Mouse (Mus musculus): ENCODE measurements around the gene Hscb.
A peak's percentile ranks its signal among the peaks of the same experiment; 100 is the strongest.

Gene Hscb

DNA sequence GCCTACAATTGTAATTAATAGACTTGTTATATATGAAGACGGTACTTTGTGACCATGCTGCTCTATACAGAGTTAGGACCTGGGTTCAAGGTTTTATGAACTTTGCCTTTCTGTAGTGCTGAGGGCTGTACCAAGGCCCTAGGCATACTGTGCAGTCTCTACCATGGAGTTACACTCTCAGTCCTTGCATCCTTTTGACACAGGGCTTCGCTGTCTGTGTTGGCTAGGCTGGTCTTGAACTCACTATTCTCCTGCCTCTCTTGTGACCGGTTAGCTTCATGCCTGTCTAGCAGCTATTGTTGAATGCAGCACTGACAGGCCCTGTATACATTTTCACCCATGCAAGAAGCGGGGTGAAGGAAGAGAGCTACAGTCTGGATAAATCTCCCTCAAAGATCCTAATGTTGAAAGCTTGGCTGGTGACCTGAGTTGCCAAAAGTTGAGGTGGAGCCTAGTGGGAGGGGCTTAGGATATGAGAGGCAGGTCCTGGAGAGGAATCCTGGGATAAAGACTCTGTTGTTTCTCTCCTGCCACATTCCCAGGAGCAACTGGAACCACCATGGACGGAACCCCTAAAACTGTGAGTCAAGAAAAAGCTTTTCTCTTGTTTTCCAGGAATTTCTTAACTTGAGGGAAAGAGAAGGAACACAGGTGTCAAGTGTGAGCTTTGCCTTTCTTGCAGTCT is 8.4 kb downstream of the Hscb start:
- no peak for DNase-seq (ENCODE audit: low spot score in 2 of 2)

DNA sequence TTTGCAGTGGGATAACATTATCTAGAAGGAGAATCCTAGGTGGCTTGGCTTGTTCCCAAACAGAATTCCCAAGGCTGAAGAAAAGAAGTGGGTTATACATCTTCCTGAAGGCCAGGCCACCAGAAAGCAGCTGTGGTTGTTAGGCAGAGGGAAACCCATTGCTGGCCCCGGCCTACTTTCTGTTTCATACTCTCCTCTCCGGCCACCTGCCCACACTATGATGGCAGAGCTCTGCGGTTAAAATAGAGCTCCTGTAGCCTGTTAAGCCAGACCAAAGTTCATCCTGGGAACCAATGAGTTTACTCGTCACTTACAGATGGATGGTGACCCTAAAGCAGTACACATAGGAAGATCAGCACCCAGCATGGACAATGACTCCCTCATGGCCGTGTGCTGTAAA is 12.0 kb downstream of the Hscb start:
- DNase-seq (ENCODE audit: low spot score in 2 of 2): no peak

DNA sequence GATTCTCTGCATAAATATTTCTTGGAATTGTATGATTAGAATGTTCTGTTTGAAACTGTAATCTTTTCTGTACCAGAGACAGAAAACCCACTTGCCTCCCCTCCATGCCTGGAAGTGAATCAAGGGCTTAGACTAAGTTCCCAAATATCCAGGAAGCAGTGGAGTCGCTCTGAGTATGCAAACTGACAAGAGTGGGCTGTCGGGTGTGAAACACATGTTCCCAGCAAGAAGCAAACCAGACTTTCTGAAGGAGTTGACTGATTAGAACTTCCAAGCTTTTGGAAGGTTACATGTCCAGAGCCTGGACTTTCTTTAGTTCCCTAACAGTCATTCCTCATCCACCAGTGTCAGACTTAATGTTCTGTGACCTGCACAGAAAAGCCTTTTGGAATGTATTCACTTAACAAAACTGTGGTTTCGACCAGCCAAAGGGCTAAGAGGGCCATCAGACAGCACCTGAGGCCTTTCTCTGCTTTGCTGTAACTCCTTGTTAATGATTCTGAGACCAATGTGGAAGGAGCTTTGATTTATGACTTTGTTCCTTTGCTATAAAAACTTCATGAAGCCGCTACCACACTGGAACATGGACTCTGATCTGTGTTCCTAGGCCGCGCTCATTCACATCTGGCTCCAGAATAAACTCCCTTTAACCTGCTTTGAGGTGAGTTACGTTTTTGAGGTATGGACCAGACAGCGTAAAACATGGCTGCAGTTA is 12.6 kb downstream of the Hscb start:
- DNase-seq (ENCODE audit: low spot score in 2 of 2): no peak

DNA sequence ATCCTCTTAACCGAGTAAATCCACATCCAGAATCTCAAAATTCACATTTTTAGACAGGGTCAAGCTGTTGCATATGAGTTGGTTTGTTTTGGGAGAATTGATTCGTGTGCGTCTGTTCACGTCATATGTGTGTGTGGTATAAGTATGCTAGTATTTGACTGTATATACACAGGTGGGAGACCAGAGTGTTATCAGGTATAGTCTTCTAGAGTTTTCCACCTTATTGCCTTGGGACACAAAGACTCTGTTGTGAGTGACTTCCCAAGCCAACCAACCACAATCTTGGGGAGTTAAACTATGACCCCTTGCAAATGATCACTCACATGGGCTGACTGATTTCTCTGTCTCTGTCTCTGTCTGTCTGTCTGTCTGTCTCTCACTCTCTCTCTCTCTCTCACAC is 15.2 kb downstream of the Hscb start:
- no peak for DNase-seq (ENCODE audit: low spot score in 2 of 2)

DNA sequence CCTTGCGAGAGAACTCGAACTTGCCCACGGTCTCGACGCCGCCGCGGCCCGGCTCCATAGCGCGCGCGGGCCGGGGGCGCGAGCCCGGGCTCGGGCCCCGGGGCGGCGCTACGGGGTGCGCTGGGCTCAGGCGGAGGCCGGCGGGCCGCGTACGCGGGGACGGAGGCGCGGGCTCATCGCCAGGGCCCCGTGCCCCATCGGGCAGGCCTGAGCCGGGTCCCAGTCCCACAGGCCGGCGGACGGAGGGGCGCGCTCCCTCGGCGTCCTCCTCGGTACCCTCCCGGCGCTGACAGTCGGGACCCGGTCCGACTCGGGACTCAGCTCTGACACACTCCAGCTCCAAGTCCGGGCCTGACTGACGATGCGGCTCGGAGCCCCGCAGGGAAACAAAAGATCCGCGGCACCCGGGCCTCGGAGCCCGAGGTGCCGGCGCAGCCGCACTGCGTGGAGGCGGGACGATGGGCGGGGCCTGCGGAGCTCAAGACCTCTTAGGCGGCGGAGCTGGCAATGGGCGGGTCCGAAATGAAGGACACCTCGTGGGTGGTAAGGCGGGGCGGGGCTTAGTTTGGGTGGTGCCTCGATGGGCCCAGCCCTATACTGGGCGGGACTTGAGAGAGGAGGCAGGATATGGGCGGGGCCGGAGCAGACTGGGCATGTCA is 29.8 kb downstream of the Hscb start, which contains the start of gene Ulk1:
Gene Ulk1 (minus strand): TSS at position 431 of the 659 bp plus-strand sequence.
- peak; percentile 99 for DNase-seq (ENCODE audit: low spot score in 2 of 2)

DNA sequence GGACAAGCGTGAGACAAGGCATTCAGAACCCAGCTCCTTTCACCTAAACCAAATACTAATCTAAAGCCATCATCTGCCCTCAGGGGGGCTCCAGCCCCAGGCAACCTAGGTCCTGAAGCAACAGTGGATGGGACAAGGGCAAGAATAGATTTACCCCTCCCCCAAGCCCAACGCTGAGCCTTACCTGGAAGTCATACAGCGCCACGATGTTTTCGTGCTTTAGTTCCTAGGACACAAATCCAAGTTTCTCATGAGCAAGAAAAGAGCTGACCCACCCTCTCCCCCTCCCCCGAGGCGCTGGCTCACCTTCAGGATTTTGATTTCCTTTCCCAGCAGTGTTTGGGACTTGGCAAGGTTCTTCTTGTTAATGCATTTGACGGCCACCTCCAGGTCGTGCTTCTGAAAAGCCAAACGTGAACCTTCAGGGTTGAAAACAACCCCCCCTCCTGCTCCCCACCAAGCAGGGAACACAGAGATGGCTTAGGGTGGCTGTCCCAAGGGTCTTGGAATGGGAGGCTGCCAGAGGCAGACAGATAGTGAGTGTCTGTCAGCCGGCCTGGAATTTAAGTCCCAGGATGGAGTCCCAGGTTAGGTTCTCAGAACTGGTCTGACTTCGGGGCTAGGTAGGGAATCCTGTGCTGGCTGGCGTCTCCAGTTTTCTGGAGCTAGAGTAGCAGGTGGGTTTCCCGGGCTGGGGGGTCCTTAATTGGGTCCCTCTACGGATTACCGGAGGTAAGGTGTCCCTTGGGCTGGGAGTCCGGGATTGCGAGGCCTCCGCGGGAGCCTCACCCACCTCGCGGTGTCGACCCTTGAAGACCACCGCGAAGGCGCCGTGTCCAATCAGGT is 30.5 kb downstream of the Hscb start:
- peak in 1 of 2 experiments; percentile 43 for DNase-seq (ENCODE audit: low spot score in 2 of 2)

DNA sequence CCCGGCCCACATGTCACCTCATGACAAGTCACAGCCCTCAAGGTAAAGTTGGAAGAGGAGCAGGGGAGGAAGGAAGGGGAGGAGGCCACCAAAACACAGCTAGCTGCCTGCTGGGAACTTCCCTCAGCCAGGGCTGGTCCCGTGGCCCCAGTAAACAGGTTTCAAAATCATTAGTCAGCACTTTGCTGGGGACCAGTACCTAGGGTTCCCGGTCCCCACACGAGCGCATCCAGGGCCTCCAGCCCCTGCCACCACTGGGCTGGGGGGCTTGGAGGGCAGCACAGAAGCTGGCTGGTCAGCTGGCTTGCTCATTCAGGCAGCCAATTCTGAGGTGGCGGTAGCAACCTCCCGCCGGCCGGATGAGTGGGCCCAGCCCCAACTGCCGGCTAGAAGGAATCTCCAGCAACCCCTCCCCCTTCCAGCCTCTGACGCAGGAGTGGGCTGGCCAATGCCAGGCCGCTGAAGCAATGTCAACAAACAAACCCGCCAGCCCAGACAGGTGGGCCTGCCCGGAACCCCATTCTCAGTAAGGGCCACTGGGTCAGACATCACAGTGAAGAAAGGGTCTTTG is 31.4 kb downstream of the Hscb start:
- peak; percentile 72 to 80 for DNase-seq (ENCODE audit: low spot score in 2 of 2)

DNA sequence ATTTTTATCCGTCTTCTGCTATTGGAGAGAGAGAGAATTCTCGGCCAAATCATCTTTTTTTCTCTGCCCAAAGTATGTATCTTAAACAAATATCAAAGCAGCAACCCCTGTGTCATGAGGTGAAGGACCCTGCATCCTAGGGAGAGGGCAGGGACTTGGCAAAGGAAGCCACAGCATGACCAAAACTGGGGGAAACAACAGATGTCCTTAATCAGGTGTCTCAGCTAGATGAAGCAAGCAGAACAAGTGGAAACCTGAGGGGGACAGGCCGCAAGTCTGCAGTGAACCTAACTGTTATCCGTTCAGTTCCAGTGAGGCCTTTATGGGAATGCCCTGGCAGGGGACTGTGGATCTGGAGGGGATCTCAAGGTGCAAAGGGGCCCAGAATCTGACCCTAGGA is 32.1 kb downstream of the Hscb start:
- no peak for DNase-seq (ENCODE audit: low spot score in 2 of 2)

DNA sequence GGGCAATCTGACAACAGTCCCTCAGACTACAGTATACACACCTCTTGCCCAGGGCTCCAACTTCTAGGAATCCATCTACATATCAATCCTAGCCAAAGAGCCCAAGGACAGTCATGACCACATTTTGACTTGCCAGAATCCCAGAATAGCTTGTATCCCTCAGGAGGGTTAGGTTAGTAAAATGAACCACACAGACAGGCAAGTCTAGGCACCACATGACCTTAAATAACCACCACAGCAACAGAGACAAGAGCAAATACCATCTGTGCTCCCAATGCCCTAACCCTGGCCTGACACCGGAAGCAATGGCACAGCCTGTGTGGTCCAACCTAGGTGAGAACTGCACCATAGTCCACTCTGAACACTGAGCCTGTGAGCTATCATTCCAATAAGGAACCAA is 32.9 kb downstream of the Hscb start:
- DNase-seq (ENCODE audit: low spot score in 2 of 2): no peak

DNA sequence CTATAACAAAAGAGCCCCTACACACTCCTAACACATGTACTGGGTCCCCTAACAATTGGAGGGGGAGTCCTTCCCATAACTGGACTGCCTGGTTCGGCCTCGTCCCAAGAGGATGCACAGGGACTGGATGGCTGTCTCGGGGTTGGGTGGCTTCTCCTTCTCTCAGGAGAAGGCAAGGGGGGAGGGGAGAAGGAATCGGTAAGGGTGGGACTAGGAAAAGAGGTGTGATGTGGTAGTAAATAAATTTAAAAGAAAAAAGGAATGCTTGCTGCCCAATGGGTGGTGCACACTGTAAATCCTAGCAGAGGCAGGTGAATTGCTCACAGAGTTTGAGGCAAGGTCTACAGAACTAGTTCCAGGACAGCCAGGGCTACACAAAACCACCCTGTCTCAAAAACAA is 33.4 kb downstream of the Hscb start:
- DNase-seq (ENCODE audit: low spot score in 2 of 2): no peak

DNA sequence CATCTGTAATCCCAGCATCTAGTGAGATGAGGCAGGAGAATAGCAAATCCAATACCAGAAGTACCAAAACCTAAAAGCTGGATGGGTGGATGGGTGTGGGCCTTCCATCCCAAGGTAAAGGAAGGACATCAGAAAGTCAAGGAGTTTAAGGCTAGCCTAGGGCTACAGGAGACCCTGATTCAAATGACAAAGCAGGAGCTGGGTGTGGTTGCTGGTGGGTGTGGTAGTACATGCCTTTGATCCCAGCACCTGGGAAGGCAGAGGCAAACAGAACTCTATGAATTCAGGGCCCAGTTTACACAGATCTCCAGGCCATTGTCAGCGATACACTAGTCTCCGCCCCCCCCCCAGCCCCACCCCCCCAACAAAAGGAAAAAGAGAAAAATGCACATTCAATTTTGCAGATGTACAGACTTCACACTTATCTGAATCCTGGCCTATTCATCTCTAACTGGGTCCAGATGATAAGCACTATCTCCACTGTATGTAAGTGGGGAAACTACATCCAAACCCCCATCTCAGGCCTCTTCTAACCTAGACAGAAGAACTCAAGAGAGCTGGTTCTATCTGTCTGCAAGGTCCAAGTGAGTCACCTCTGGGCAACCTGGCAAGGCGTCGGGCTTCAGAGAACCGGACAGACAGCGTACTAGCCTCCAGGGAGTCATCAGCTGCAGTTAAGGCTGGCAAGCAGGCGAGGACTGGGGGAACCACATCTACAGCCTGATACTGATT is 35.4 kb downstream of the Hscb start:
- no peak for DNase-seq (ENCODE audit: low spot score in 2 of 2)

DNA sequence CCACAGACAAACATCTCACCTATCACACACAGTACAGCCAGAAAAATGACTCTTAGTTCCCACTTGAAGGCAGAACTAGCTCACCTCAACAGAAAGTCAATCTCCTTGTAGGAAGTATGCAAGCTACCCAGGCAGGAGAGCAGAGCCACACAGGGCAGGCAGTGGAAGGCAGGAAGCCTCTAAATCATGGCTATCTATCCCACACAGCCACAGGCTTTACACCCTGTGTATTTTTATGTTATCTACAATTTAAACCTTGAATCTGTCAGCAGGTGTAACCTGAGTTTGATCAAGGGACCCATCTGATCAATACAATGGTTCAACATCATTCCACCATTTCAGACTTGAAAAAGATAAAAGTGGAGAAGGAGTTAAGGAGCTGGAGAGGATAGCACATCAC is 36.8 kb downstream of the Hscb start:
- DNase-seq (ENCODE audit: low spot score in 2 of 2): no peak

DNA sequence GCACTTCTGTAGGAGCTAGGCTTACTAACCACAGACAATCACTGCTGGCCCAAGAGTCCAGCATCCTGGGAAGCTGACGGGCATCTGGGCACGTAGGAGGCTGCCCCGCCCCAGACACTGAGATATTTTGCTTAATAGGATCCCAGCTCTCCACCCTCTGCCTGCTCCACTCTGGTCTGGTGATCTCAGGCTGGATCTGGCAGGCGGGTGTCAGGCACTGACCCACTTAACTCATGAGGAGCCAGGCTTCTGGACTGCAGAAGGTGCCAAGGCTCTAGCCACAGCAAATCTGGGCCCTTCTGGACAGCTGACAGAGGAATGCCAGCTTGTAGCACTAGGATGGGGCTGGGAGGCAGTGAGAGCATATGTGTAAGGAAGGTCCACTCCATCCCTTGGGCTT is 37.4 kb downstream of the Hscb start:
- no peak for DNase-seq (ENCODE audit: low spot score in 2 of 2)

DNA sequence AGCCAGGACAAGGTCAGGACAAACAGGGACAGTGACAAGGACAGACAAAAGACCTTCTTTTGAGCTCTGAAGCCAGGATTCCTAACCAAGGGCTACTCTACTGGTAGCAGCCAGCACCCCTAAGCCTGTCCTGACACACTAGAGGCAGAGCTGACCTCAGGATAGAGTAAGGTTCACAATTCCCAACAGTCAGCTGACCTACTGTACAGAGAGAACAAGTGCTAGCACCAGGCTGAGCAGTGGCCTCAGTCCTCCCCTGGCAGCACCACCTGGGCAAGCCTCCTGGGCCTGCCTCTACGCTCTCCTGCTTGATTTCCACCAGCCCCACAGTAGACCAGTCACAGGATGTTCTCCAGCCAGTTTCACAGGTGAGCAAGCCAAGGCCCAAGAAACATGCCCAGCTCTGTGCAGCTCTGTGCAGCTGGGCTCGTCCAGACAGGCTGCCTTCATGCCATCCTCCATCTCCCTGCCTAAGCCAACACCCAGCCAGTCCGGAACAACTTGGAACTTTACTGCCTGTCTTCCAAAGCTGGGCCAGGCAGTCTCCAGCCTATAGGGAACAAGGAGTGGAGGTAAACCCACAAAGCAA is 38.4 kb downstream of the Hscb start:
- DNase-seq (ENCODE audit: low spot score in 2 of 2): no peak

DNA sequence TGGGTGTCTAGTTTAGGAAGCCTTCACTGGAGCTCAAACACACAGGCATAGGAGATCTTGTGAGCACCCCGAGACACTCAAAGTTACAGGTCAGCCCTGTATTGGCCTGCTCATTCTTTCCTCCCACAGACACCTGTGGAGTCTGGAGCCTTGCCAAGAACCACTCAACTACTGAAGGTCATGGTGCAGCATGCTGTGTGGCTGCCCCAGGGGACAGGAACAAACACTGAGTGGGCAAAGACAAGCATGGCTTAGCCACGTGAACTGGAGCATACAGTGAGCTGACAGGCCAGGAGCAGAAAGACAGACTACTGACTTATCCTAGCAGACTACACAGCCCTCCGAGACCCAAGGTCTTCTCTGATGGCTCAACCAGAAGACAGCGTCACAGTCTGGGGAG is 41.9 kb downstream of the Hscb start:
- DNase-seq (ENCODE audit: low spot score in 2 of 2): no peak

DNA sequence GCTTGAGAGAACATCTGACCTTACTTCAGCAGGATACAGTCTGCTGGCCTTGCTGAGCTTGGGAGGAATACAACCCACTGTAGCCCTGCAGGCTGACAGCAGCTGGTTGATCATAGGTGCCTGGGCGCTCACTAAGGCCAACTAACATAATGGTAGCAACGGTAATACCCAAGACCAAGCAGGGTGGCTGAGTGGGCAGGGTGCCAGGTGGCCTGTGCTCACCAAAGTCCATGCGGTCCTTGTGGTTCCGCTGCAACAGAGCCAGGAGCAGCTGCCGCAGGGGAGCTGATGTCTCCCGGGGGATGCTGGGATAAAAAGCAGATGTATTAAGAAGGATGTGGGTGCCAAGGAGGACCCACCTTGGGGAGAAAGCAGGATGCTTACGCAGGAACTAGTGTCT is 45.2 kb downstream of the Hscb start:
- no peak for DNase-seq (ENCODE audit: low spot score in 2 of 2)

DNA sequence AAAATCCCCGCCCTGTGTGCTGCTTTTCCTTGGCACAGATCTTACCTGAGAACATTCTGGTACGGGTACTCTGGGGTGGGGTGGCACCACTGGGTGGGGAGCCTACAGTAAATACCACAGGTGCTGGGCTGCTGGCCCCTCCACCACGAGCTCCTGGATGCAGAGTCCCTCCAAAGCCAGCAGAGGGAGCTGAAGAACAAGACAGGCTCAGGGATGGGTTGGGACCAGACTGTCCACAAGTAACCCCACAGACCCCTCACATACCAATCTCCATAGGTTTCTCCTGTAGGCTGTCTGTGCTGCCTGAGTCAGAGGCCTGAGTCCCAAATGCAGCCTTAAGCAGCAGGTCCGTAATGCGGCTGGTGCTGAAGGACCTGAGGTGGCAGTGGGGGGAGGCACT is 50.9 kb downstream of the Hscb start:
- no peak for DNase-seq (ENCODE audit: low spot score in 2 of 2)

DNA sequence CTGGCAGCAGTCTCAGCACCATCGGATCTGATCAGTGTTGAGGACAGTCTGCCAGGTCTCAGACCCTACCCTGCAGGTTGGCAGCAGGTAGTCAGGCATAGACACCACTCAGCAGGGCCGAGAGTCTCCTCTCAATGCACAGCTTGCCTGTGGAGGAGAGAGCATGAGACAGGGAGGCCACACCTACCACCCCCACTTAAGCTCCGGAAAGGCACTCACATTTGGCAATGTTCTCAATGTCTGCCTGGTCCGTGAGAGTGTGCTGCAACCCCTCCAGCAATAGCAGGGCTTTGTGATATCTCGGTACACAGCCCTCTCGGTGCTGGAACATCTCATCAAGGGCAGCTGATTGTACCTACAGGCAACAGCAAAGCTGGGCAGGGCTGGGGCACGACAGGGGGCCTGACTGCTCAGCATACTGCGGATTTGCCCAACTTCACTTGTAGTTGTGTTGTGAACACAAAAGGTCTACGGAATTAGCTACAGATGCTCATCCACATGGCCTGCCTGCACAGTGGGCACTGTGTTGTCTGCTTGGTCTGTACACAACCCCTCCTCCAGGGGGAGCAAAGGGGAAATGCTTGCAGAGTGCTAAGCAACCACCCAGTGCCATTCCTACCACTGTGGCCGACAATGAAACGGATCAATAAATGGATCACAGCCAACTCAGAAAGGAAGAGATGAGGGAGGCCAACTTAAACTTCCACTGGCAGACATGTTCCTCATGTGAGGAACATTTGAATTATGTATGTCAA is 53.3 kb downstream of the Hscb start:
- no peak for DNase-seq (ENCODE audit: low spot score in 2 of 2)

DNA sequence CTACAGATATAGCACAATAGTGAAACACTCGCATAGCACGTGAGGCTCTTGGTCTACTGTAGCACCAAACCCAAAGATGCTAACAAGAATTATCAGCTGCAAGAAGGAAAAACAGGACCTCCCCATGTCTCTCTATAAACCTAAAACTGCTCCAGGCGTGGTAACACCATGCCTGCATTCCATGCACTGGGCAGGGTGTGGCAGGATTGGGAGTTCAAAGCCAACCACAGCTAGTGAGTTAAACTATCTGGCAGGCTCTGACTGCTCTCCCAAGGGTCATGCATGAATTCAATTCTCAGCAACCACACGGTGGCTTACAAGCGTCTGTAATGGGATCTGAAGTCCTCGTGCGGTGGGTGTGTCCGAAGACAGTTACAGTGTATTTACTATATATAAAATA is 56.4 kb downstream of the Hscb start:
- no peak for DNase-seq (ENCODE audit: low spot score in 2 of 2)
